Mouse (Mus musculus) gastrocnemius, postnatal 36 days (tissue): ENCODE data around the gene Bmpr1b. TPM values are rescaled to one million over a fixed set of nuclear protein-coding genes. Genes with fewer than 3 reads are reported as not detected.

Source experiments
- DNase-seq, 2 experiments: peaks; one replicate each; pipeline ENCODE4 v3.0.0; 2022
- intact Hi-C: fragments of 180-260 bp; cut with DNase I; formaldehyde crosslinking; loops from one replicate; pipeline ENCODE4 v1.15.1; 2025
- total RNA-seq, 2 experiments: library from RNA; stranded (reverse); gene quantifications; 2 replicates each; pipeline ENCODE4 v1.2.3; 2021

The Bmpr1b gene
- total RNA-seq, 2 experiments from 2014 or later: 1.8 to 4.0 TPM

- intact Hi-C loops: no loop called here
- DNase-seq: no peak
Observed at GRCm38 (mm10) chr3:141921161-141921560, 248.1 kb downstream of the Bmpr1b start.

- DNase-seq: no peak
- intact Hi-C loops: no loop called here
Observed at GRCm38 (mm10) chr3:141919661-141920060, 249.6 kb downstream of the Bmpr1b start.

GRCm38 (mm10) chr3:141917166-141917565 is 252.1 kb downstream of the Bmpr1b start:
- no peak for DNase-seq
- intact Hi-C loops: no loop called here

- intact Hi-C loops: no loop called here
- no peak for DNase-seq
Observed at GRCm38 (mm10) chr3:141915995-141916394, 253.2 kb downstream of the Bmpr1b start.

GRCm38 (mm10) chr3:141914588-141914987 is 254.6 kb downstream of the Bmpr1b start:
- no peak for DNase-seq
- intact Hi-C loops: no loop called here

- no peak for DNase-seq
- intact Hi-C loops: no loop called here
Observed at GRCm38 (mm10) chr3:141909136-141909535, 260.1 kb downstream of the Bmpr1b start.

- intact Hi-C loops: no loop called here
- no peak for DNase-seq
Observed at GRCm38 (mm10) chr3:141905903-141906623, 263.2 kb downstream of the Bmpr1b start.

GRCm38 (mm10) chr3:141900361-141900760 is 268.9 kb downstream of the Bmpr1b start:
- intact Hi-C loops: no loop called here
- DNase-seq: no peak

- intact Hi-C loops: no loop called here
- no peak for DNase-seq
Observed at GRCm38 (mm10) chr3:141899521-141899920, 269.7 kb downstream of the Bmpr1b start.

GRCm38 (mm10) chr3:141897698-141898097 is 271.5 kb downstream of the Bmpr1b start:
- intact Hi-C loops: no loop called here
- no peak for DNase-seq

- DNase-seq: no peak
- intact Hi-C loops: no loop called here
Observed at GRCm38 (mm10) chr3:141896870-141897554, 272.2 kb downstream of the Bmpr1b start.

GRCm38 (mm10) chr3:141895096-141895495 is 274.1 kb downstream of the Bmpr1b start:
- intact Hi-C loops: no loop called here
- DNase-seq: no peak

- no peak for DNase-seq
- intact Hi-C loops: no loop called here
Observed at GRCm38 (mm10) chr3:141890668-141891067, 278.6 kb downstream of the Bmpr1b start.

GRCm38 (mm10) chr3:141887476-141888274 is 281.6 kb downstream of the Bmpr1b start:
- DNase-seq: no peak
- intact Hi-C loops: loop anchor here (5.0 to 10.0 kb wide), 2 partner anchors 157 to 390 kb away; no protein-coding TSS in a partner anchor

GRCm38 (mm10) chr3:141884190-141884589 is 285.0 kb downstream of the Bmpr1b start:
- no peak for DNase-seq
- intact Hi-C loops: loop anchor here (10.0 kb wide), 1 partner anchor 161 kb away; no protein-coding TSS in a partner anchor

- intact Hi-C loops: loop anchor here (10.0 kb wide), 1 partner anchor 162 kb away; no protein-coding TSS in a partner anchor
Observed at GRCm38 (mm10) chr3:141882496-141882895, 286.7 kb downstream of the Bmpr1b start.

GRCm38 (mm10) chr3:141872337-141873042 is 296.7 kb downstream of the Bmpr1b start:
- intact Hi-C loops: no loop called here
- no peak for DNase-seq

More at GRCm38 (mm10) chr3:141882496-141882895, 286.7 kb downstream of the Bmpr1b start:
- no peak for DNase-seq

GRCm38 (mm10) chr3:141871805-141872204 is 297.4 kb downstream of the Bmpr1b start:
- DNase-seq: no peak
- intact Hi-C loops: no loop called here

- intact Hi-C loops: loop anchor here (2.0 to 10.0 kb wide), 3 partner anchors 302 to 614 kb away; partner anchors contain the start of gene Bmpr1b
- no peak for DNase-seq
Observed at GRCm38 (mm10) chr3:141862816-141863461, 306.3 kb downstream of the Bmpr1b start.

- intact Hi-C loops: no loop called here
- no peak for DNase-seq
Observed at GRCm38 (mm10) chr3:141857123-141857522, 312.1 kb downstream of the Bmpr1b start.
